Mouse (Mus musculus): ENCODE results near the gene Etfbkmt. TPM values are rescaled to one million over a fixed set of nuclear protein-coding genes. Genes with fewer than 3 reads are reported as not detected.
A peak's percentile ranks its signal among the peaks of the same experiment; 100 is the strongest.
"Not testable (repeated sequence)": the region's sequence is repeated elsewhere in the genome, so short reads cannot be mapped to it uniquely, and the experiment has no call there.

The Etfbkmt gene
- 1 to 10 TPM; 1.9 to 3.4 TPM for total RNA-seq (2021)

DNA sequence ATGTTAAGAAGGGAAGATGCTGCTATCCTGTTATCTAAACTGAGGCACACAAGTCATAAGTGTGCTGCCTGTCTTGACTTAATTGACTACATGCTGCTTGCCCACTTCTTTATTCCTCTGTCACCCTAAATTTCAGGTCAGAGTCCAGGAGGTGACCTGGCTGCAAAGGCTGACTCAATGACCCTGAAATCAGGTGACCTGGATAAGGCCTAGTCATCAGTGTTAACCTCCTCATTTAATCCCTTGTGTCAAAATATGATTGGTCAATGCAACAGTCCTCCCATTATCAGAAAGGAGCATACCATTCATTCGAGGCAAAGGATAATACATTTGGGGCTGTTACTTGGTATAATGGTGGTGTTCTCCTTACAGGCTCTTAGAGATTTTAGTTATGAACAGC lies at the start of gene Etfbkmt:
Gene Etfbkmt (plus strand): TSS at position 379 of the 400 bp plus-strand sequence.
- DNase-seq (ENCODE audit: low spot score in 2 of 2), result no peak
- intact Hi-C loops (cut with DNase I), result no loop called here

DNA sequence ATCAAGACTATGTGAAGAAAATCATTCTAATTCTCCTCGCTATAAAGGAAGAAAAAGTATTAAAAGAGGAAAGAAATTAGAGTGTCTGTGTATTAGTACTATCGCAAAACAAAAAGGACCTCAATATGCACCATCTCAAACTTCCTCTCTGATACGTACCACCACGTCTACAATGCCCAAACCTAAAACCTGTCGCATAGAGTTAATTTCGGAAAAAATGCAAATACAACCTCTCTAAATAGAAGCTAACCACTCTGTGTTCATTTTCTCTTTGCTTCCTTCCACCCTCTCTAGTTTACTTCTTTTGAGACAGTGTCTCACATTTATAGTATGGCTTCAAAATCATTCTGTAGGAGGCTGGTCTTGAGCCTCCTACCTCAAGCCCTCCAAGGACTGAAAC lies 47.2 kb upstream of the Etfbkmt start:
- no peak for DNase-seq (ENCODE audit: low spot score in 2 of 2)
- intact Hi-C loops (cut with DNase I), result no loop called here

DNA sequence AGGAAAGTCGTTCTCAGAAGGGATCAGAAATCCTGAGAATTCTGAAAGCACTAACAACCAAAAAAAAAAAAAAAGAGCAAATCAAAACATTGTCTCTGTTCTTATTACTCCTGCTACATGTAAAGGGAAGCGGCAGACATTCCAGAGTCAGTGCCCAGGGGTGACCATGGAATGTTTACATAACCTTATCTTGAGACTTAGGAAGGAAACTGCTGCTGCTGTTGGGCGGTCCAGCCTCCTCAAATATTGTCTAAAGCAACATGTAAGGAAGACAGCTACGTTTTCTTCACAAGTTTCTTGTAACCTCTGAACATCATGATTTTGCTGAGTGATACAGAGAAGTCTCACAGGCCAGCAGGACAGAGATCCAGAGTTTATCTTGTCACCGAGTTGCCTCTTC lies 46.2 kb upstream of the Etfbkmt start:
- peak in 1 of 2 experiments; percentile 6 for DNase-seq (ENCODE audit: low spot score in 2 of 2)
- intact Hi-C loops (cut with DNase I), result no loop called here

DNA sequence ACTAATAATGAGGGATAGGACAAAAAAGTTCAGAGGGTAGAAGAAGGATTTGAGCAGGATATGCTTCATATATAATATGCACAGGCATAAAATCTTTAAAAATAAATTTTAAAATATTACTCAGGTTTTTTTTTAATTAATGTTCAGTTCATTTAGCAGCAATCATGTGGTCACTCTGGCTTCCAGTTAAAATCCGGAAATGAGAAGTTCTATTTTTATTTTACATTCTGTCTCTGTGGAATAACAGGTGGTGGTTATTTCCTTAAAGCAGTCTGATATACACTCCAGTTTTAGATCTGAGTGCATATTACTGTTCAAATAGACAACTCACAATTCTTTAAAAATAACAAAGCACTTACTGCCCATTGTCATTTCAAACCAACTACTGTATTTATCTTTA lies 45.1 kb upstream of the Etfbkmt start:
- DNase-seq (ENCODE audit: low spot score in 2 of 2), result no peak
- intact Hi-C loops (cut with DNase I), result no loop called here

DNA sequence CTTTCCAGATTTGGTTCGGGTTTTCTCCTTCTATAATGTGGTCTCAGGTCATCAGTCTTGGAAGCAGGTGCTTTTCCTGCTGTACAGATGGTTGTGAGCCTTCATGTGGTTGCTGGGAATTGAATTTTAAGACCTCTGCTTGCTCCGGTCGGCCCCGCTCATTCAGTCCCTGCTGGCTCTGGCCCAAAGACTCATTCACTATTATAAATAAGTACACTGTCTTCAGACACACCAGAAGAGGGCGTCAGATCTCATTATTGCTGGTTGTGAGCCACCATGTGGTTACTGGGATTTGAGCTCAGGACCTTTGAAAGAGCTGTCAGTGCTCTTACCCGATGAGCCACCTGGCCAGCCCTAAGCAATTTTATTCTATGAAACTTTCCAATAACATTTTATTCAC lies 44.3 kb upstream of the Etfbkmt start:
- intact Hi-C loops (cut with DNase I), result no loop called here
- DNase-seq (ENCODE audit: low spot score in 2 of 2), result no peak

DNA sequence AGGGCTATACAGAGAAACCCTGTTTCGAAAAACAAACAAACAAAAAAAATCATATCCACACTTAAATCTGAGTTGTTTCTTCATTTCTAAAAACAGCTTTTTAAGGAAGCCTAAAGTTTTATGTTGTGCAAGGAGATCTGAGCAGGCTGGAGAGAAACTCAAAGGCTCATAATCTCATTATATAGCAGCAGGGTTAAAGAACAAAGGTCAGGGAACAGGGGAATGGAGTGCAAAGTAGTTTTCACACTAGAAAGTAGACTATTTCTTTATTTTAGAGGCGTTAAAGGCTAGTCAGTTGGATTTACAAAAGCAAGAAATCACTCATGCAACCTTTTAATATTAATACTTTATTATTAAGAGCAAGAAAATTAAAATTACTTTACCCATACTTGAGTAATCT lies 43.4 kb upstream of the Etfbkmt start:
- DNase-seq (ENCODE audit: low spot score in 2 of 2), result no peak
- intact Hi-C loops (cut with DNase I), result no loop called here

DNA sequence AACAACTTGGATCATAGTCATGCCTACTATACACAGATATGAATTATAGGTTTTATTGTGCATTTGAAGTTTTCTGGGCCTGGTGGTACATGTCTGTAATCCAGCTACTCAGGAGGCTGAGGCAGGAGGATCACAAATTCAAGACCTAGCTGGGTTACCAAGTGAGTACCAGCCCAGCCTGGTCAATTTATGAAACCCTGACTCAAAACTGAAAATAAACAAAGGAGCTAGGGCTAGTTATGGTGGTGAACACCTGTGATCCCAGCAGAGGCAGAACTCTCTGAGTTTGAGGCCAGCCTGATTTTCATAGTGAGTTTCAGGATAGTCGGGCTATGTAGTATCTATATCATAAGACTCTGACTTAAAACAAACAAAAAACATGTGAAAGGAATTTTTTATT lies 42.4 kb upstream of the Etfbkmt start:
- no peak for DNase-seq (ENCODE audit: low spot score in 2 of 2)
- intact Hi-C loops (cut with DNase I), result no loop called here

DNA sequence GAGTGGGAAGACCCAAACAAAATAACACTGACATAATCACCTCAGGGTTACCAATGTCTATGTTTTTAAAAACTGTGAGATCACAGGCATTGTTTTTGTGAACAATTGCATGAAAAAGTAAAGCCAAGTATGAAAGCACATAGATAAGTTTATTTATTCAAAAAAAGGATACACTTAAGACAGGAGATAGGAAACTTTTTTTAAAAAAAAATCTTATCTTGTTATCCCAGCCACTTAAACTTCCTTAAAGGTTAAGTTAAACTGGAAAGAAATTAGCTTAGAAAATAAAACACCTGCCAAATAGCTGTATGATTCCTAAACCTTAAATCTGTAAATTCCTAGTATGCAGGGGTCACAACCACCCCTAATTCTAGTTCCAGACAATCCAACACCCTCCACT lies 40.7 kb upstream of the Etfbkmt start:
- intact Hi-C loops (cut with DNase I), result no loop called here
- DNase-seq (ENCODE audit: low spot score in 2 of 2), result no peak

DNA sequence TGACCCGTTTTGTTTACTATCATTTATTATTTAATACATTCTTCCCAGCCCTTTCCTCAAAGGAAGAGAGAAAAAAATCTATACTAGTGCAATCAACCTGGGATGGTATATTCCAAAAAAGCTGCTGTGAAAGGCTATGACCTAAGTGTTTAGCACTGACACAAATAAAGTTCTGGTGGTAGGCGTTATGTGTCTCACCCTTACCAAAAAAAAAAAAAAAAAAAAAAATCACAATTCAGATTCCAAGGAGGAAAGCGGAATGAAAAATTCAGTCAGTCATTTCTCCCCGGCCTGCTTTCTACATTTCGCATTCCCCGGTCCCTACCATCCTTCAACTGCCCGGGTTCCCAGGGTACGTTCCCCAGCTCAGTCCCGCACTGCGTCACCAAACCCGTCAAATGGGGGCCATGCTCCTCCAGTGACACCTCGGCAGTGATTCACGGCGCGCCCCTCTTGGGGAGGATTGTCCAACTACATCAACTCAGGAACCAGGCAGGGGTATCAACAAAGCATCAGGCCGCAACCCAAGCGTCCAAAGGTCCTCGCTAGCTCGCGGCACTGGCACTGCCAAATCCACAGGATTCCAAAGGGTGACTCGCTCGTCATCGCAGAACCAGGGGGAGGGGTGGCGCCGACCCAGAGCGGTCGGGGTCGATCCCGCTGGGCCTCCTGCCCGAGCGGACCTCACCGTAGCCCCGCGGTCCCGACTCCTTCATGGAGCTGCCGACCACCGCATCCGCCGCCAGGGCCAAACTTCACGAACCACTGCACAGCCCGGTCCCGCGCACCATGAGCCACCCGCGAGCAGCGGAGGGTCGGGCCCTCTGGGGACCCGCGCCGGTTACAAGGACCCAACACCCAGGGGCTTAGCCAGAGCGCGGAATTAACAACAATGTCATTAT lies 39.2 kb upstream of the Etfbkmt start:
- intact Hi-C loops (cut with DNase I), result loop anchor here (2.0 to 10.0 kb wide), 4 partner anchors 40 to 266 kb away; partner anchors contain the start of genes Ipo8 and Sinhcaf
- peak; percentile 63 to 75 for DNase-seq (ENCODE audit: low spot score in 2 of 2)

DNA sequence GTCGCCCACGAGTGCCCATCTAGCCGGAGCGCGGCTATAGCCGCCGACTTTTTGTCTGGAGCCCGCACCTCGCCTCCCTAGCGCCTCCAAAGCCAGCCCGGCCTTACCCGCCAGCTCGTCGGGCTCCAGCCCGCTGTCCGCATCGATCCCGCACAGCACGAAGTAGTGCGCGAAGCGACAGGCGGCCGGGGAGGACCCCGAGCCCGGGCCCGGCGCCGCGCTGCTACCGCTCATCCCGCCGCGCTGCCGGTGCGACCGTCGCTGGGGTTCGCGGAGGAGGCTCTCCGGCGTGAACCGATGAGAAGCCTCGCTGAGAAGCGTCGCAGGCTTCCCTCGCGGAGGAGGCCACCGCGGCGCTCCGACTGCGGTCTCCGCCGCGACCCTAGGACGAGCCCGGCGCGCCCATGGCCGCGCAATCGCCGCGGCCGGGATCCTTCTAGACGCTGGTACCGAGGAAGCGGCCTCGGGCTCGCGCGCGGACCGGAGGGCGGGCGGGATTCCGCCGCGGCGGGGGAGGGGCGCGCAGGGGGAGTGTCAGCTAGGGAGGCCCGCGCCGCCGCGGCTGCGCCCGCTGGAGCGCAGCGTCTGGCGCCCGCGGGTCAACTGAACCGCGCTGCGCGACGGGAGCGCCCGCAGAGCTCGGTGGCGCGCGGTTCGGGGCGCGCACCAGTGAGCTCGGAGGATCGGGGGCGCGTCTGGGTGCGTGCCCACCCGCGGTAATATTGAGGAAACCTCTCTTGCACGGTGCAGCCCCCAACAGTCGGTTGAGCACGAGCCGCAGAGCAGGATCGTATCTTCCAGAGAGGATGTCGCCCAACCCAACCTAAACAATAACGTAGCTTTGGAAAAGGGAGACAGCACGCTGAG lies 38.3 kb upstream of the Etfbkmt start, which contains the start of gene Dennd5b:
Gene Dennd5b (minus strand): TSS at position 605 of the 867 bp plus-strand sequence.
- intact Hi-C loops (cut with DNase I), result loop anchor here (2.0 to 10.0 kb wide), 4 partner anchors 41 to 267 kb away; partner anchors contain the start of genes Ipo8 and Sinhcaf
- peak; percentile 87 to 88 for DNase-seq (ENCODE audit: low spot score in 2 of 2)

DNA sequence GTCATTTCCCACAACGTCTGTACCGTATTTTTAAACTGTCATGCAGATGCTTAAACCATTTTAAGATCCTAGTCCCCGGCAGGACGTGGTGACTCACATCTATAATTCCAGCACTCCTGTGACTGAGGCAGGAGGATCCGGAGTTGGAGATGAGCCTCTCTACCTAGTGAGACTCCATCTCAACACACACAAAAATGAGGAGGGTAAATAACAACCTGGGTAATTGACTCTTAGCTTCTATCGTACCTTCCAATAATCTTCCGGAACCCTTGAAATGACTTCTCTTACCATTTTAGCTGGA lies 37.8 kb upstream of the Etfbkmt start:
- no peak for DNase-seq (ENCODE audit: low spot score in 2 of 2)
- intact Hi-C loops (cut with DNase I), result loop anchor here (2.0 to 10.0 kb wide), 4 partner anchors 41 to 267 kb away; partner anchors contain the start of genes Ipo8 and Sinhcaf

DNA sequence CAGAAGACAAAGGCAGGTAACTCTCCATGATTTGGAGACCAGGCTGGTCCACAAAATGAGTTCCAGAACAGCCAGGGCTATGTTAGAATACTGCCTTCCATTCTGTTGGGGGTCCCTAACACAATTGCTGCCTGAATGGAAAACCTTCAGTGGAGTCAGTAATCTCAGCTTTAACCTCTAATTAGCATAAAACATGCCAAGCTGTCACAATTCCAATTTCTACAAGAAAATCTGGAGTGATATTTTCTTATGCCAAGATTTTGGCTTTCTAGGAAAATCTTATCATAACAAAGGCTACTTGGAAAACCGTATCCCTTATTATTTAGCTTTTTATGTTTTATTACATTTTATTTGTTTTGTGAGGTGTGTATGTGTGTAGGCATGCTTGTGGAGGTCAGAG lies 36.2 kb upstream of the Etfbkmt start:
- intact Hi-C loops (cut with DNase I), result loop anchor here (5.0 to 10.0 kb wide), 3 partner anchors 96 to 269 kb away; partner anchors contain the start of genes Ipo8 and Sinhcaf
- DNase-seq (ENCODE audit: low spot score in 2 of 2), result no peak

DNA sequence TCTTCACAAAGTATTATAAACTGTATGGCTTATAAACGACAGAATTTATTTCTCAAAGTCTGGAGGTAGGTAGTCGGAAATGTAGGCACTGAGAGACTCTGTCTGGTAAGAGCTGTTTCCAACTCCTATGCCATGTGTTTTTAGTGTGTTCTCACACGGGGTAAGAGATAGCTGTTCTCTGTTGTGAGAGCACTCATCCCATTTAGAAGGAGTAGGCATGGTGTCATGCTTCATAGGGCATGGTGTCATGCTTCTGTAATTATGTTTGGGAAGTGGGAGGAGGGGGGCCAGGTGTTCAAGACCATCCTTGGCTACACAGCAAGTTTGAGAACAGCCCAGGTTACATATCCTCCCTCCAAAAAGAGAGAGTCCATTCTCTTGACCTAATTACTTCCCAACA lies 32.0 kb upstream of the Etfbkmt start:
- DNase-seq (ENCODE audit: low spot score in 2 of 2), result no peak
- intact Hi-C loops (cut with DNase I), result loop anchor here (10.0 kb wide), 1 partner anchor 273 kb away; the partner anchor contains the start of gene Ipo8

DNA sequence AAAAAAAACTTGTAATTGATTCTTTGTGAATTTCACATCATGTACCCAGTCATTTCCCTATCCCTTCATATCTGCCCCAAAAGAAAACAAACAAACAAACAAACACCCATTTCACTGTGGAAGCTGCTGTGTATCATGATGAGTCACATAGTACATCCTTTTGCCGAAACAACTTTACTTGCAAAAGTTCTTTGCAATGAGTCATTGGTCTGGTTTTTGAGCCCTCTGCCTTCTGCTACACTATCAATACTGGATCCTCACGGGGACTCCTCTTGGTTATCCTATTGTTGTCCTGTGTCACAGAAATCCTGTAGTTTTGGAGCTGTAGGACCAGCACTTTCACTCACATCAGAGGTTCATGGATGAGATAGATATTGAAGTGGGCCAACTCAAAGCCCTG lies 30.7 kb upstream of the Etfbkmt start:
- DNase-seq (ENCODE audit: low spot score in 2 of 2), result no peak
- intact Hi-C loops (cut with DNase I), result loop anchor here (10.0 kb wide), 1 partner anchor 274 kb away; the partner anchor contains the start of gene Ipo8

DNA sequence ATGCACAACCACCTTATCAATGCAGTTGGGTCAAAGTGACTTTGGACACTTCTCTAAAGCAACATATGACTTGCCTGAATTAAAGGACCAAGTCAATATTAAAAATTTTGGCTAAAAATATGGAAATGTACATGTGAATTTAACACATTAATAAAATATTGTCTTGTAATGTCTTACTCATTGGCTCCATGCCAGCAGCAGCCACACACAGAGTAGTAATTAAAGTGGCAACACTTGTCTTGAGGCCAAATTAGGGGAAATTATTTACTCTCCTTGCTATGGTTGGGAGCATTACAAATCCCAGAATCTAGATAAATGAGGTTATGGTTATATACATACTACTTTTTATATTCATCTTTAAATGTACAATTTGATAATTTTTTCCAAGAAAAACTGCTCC lies 22.7 kb upstream of the Etfbkmt start:
- intact Hi-C loops (cut with DNase I), result no loop called here

DNA sequence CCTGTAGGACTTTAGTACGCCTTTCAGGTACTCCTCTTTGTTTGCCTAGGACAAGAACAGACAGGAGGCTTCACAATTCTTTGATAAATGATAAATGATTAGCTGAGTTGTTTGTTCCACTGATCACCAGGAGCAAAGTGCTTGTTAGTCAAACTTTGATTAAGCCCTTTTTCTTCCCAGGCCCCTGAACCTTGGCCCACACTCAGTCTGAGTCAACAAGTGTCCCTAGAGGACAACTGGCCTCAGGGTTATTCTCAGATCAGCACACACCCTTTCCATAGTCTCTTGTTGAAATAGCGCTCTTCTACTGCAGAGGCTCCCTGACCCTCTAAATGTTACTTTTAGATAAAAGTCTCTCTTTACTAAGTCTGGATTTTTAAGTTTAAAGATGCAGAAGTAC lies 20.7 kb upstream of the Etfbkmt start:
- intact Hi-C loops (cut with DNase I), result loop anchor here (2.0 kb wide), 1 partner anchor 108 kb away; no protein-coding TSS in a partner anchor
- no peak for DNase-seq (ENCODE audit: low spot score in 2 of 2)

More for the DNA sequence above, 22.7 kb upstream of the Etfbkmt start:
- DNase-seq (ENCODE audit: low spot score in 2 of 2), result no peak

DNA sequence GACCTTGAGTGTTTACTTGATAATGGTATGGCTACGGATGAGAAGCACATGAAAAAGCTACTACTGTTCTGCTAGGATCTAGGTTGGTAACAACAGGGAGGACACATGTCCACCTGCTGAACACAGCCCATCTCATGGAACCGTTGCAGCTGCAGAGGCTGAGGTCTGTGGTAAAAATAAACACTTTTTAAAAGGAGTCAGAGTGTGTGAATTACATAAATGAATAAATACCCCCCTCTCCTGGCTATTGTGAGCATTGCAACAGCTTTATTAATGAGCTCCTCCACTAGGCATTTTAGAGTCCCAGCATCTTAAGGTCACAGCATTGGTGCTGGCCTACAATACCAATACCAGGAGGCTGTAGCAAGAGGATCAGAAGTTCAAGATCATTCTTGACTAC lies 19.8 kb upstream of the Etfbkmt start:
- DNase-seq (ENCODE audit: low spot score in 2 of 2), result peak; percentile 65 to 80
- intact Hi-C loops (cut with DNase I), result loop anchor here (2.0 to 5.0 kb wide), 3 partner anchors 63 to 178 kb away; no protein-coding TSS in a partner anchor

DNA sequence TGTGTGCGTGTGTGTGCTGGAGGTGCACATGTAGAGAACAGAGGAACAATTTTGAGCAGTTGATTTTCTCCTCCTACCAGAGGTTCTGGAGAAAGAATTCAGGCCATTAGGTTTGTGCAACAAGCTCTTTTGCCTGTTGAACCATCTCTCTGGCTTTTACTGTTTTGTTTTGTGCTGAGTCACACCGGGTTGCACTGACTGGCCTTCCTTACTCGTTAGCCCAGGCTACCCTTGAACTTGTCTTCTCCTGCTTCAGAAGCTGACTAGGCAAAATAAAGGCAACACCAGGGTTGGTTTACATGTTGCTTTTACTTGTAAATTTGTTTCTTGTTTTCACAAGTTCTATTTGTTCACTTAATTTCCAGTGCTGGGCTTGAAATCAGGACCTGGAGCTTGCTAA lies 16.6 kb upstream of the Etfbkmt start:
- DNase-seq (ENCODE audit: low spot score in 2 of 2), result no peak
- intact Hi-C loops (cut with DNase I), result loop anchor here (5.0 kb wide), 2 partner anchors 66 to 181 kb away; no protein-coding TSS in a partner anchor

DNA sequence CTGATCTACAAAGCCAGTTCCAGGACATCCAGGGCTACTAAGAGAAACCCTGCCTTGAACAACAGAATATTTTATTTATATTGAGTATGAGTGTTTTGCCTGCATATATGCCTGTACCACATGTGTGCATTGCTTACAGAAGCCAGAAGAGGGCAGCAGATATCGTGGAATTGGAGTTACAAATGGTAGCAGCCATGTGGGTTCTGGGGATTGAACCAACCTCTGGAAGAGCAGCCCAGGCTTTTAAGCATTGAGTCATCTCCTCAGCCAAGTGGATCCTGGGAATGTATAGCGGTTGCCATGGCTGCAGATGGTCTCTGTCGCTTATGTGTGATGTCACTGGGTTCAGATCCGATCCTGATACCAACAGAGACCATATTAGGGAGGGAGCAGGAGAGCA lies 13.0 kb upstream of the Etfbkmt start:
- DNase-seq (ENCODE audit: low spot score in 2 of 2), result peak; percentile 12 to 28
- intact Hi-C loops (cut with DNase I), result loop anchor here (2.0 kb wide), 1 partner anchor 248 kb away; no protein-coding TSS in a partner anchor

DNA sequence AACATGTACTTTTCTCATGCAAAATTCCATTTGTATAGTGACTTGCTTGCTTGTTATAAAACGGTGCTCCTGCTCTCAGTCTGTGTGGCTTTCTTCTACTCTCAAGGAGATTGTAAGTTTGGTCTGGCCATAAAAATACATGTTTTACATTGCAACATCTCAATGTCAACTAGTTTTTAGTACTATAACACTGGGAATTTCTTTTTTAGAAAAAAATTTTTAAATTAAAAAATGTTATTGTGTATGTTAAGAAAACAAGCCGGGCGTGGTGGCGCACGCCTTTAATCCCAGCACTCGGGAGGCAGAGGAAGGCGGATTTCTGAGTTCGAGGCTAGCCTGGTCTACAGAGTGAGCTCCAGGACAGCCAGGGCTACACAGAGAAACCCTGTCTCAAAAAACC lies 9.8 kb upstream of the Etfbkmt start, which contains the start of gene Gm10203:
Gene Gm10203 (plus strand): TSS at position 301 of the 400 bp plus-strand sequence.
- intact Hi-C loops (cut with DNase I); DNase-seq (ENCODE audit: low spot score in 2 of 2): not testable (repeated sequence)
